Comparison of ENCODE assay signal across 9 mouse cellular contexts in genomic region chr1:172053541-172054440, GRCm38 (mm10). TPM values are rescaled to one million over a fixed set of nuclear protein-coding genes. Genes with fewer than 3 reads are reported as not detected.
DNase-seq lines count a peak whose midpoint lies in the region; ATAC-seq and TF ChIP-seq lines count a peak whose summit lies in the region.
"Had no signal": no experiment of that assay in that cellular context is flagged by ENCODE, and none has a peak within 500 bp of the region (broad histone marks: within the 10 kb centered on the region; RNA-seq: fewer than 3 reads in every experiment).

No protein-coding gene starts in this region.

- peaks cover 56% of the 10 kb centered on the region for H3K27me3 ChIP-seq in heart, embryonic 14.5 days (ENCODE audit: control insufficient read depth, insufficient read depth, low read length)
- no peaks in the 10 kb centered on the region for H3K27me3 ChIP-seq in forebrain, embryonic 16.5 days (replicated peaks; ENCODE audit: control insufficient read depth, insufficient read depth, low read length)
- H3K27me3 ChIP-seq in liver, postnatal 0 days (ENCODE audit: insufficient read depth, low read length): peaks cover 54% of the 10 kb centered on the region
- H3K27me3 ChIP-seq: Patski had no signal

- H3K4me1 ChIP-seq in heart, embryonic 14.5 days (ENCODE audit: control insufficient read depth in 2 of 2, insufficient read depth in 2 of 2, low read length in 2 of 2): peaks cover 10 to 12% of the 10 kb centered on the region in 2 experiments
- H3K4me1 ChIP-seq in brown adipose tissue, adult 24 weeks (ENCODE audit: control insufficient read depth, insufficient read depth, insufficient read length, low read length): no peaks in the 10 kb centered on the region
- H3K4me1 ChIP-seq in forebrain, embryonic 16.5 days (replicated peaks; ENCODE audit: control insufficient read depth, insufficient read depth, low read length): peaks cover 37% of the 10 kb centered on the region
- peaks cover 3% of the 10 kb centered on the region; the same call in 1 of the 2 replicates for H3K4me1 ChIP-seq in liver, postnatal 0 days (ENCODE audit: insufficient read depth)

- WGBS in heart, embryonic 14.5 days: 2% methylated on average over 42 of the region's 42 CpGs
- 5% methylated on average over 42 of the region's 42 CpGs for WGBS in forebrain, embryonic 16.5 days
- WGBS in liver, postnatal 0 days (ENCODE audit: insufficient replicate concordance): 6% methylated on average over 39 of the region's 42 CpGs

- H3K4me3 ChIP-seq in heart, embryonic 14.5 days (ENCODE audit: control insufficient read depth in 1 of 2, insufficient read depth in 1 of 2, low read depth in 1 of 2, low read length in 2 of 2): peak overlapping the region; percentile 39 to 42
- peak overlapping the region; percentile 16; the same call in 1 of the 2 replicates for H3K4me3 ChIP-seq in brown adipose tissue, adult 24 weeks (ENCODE audit: insufficient read depth, low read depth, low read length)
- peak overlapping the region; percentile 43 for H3K4me3 ChIP-seq in forebrain, embryonic 16.5 days (replicated peaks; ENCODE audit: low read length)
- peak overlapping the region; percentile 5 for H3K4me3 ChIP-seq in liver, postnatal 0 days (ENCODE audit: low read depth, low read length)

- intact Hi-C loops in heart, postnatal 36 days (cut with DNase I): no loop called here

- H3K4me2 ChIP-seq in heart, embryonic 14.5 days (ENCODE audit: low read length): peak overlapping the region; percentile 79
- peak overlapping the region; percentile 66 for H3K4me2 ChIP-seq in forebrain, embryonic 16.5 days (ENCODE audit: low read length)
- H3K4me2 ChIP-seq in liver, postnatal 0 days (ENCODE audit: low read depth, low read length): peak overlapping the region; percentile 33

- no peak for TF ChIP-seq CTCF in liver, postnatal 0 days (IDR thresholded peaks at IDR 0.05; ENCODE audit: low read depth)

- peak overlapping the region; percentile 59 for H3K9ac ChIP-seq in heart, embryonic 14.5 days (ENCODE audit: low read length)
- H3K9ac ChIP-seq in forebrain, embryonic 16.5 days (replicated peaks; ENCODE audit: low read depth, low read length): peak overlapping the region; percentile 58
- no peak overlapping the region for H3K9ac ChIP-seq in liver, postnatal 0 days (replicated peaks)

- TF ChIP-seq EP300 in liver, postnatal 0 days (IDR thresholded peaks at IDR 0.05; ENCODE audit: low read depth): no peak

- H3K36me3 ChIP-seq in heart, embryonic 14.5 days (ENCODE audit: control insufficient read depth, insufficient read depth, low read length): no peaks in the 10 kb centered on the region
- no peaks in the 10 kb centered on the region for H3K36me3 ChIP-seq in forebrain, embryonic 16.5 days (ENCODE audit: control insufficient read depth, insufficient read depth)
- no peaks in the 10 kb centered on the region for H3K36me3 ChIP-seq in liver, postnatal 0 days (replicated peaks; ENCODE audit: insufficient read depth, low read length)

- ATAC-seq in heart, embryonic 14.5 days (ENCODE audit: insufficient number of reproducible peaks, insufficient read depth, low FRiP score, low read depth): no peak
- 0 out of 2 replicates have a peak, but pooled peaks have one; percentile 1 for ATAC-seq in forebrain, embryonic 16.5 days
- ATAC-seq in liver, postnatal 0 days: no peak
- ATAC-seq: Patski had no signal

- no peaks in the 10 kb centered on the region for H3K9me3 ChIP-seq in heart, embryonic 14.5 days (ENCODE audit: control insufficient read depth, low read length)
- no peaks in the 10 kb centered on the region for H3K9me3 ChIP-seq in forebrain, embryonic 16.5 days (ENCODE audit: control insufficient read depth, low read length)
- no peaks in the 10 kb centered on the region for H3K9me3 ChIP-seq in liver, postnatal 0 days (ENCODE audit: low read length)

- H3K27ac ChIP-seq in heart, embryonic 14.5 days (replicated peaks in 1 of 2; ENCODE audit: control insufficient read depth in 1 of 2, insufficient read depth in 1 of 2, low read depth in 2 of 2, low read length in 2 of 2): no peak overlapping the region
- no peak overlapping the region for H3K27ac ChIP-seq in brown adipose tissue, adult 24 weeks (replicated peaks; ENCODE audit: low read depth, low read length)
- H3K27ac ChIP-seq in forebrain, embryonic 16.5 days (ENCODE audit: low read length): no peak overlapping the region
- H3K27ac ChIP-seq in liver, postnatal 0 days (ENCODE audit: low read depth): no peak overlapping the region

- DNase-seq in heart, postnatal 36 days: no peak
- no peak for DNase-seq in liver, postnatal 0 days
- no peak for DNase-seq in urinary bladder, adult 18-20 months (ENCODE audit: low spot score in 2 of 2)
- DNase-seq in kidney, adult 18-20 months: no peak
- DNase-seq in layer of hippocampus, postnatal 36 days: no peak

RNA-seq across cellular contexts. Expression of gene Nhlh1, which starts 3.6 kb away (rescaled TPM):
- polyA plus RNA-seq in heart, embryonic 14.5 days (2014; fragmentation: Nextera tagmentation; extraction: Ambion mirVana): not detected in 2 replicates
- not detected for total RNA-seq in heart, postnatal 36 days (2021)
- not detected in 2 replicates for polyA plus RNA-seq in brown adipose tissue, adult 24 weeks (2012; ENCODE audit: insufficient read depth, insufficient read length, missing spikeins)
- polyA plus RNA-seq in forebrain, embryonic 16.5 days (2015; fragmentation: Nextera tagmentation; extraction: Ambion mirVana): 2.0 TPM in 2 replicates
- not detected in 2 replicates for polyA plus RNA-seq in liver, postnatal 0 days (2015; fragmentation: Nextera tagmentation; extraction: Ambion mirVana)
- total RNA-seq in layer of hippocampus, postnatal 36 days (2021): 1 to 10 TPM; 1.3 to 1.5 TPM
- polyA plus RNA-seq: Patski had no signal

RNA-seq across cellular contexts. Expression of gene Vangl2, which starts 25.5 kb away (rescaled TPM):
- 9.2 and 10.0 TPM in 2 replicates for polyA plus RNA-seq in heart, embryonic 14.5 days (2014; fragmentation: Nextera tagmentation; extraction: Ambion mirVana)
- total RNA-seq in heart, postnatal 36 days (2021): 1 to 10 TPM; 2.3 to 3.1 TPM
- 0.58 TPM in 1 of 2 replicates, not detected in the other for polyA plus RNA-seq in brown adipose tissue, adult 24 weeks (2012; ENCODE audit: insufficient read depth, insufficient read length, missing spikeins)
- polyA plus RNA-seq in forebrain, embryonic 16.5 days (2015; fragmentation: Nextera tagmentation; extraction: Ambion mirVana): 40.5 and 42.7 TPM in 2 replicates
- polyA plus RNA-seq in liver, postnatal 0 days (2015; fragmentation: Nextera tagmentation; extraction: Ambion mirVana): 0.71 and 0.78 TPM in 2 replicates
- total RNA-seq in layer of hippocampus, postnatal 36 days (2021): 10 to 100 TPM; 14.8 to 16.0 TPM

RNA-seq across cellular contexts. Expression of gene Copa, which starts 28.5 kb away (rescaled TPM):
- polyA plus RNA-seq in heart, embryonic 14.5 days (2014; fragmentation: Nextera tagmentation; extraction: Ambion mirVana): 157 and 163 TPM in 2 replicates
- total RNA-seq in heart, postnatal 36 days (2021): 100 to 1,000 TPM; 112 to 113 TPM
- 73.4 and 75.2 TPM in 2 replicates for polyA plus RNA-seq in brown adipose tissue, adult 24 weeks (2012; ENCODE audit: insufficient read depth, insufficient read length, missing spikeins)
- polyA plus RNA-seq in forebrain, embryonic 16.5 days (2015; fragmentation: Nextera tagmentation; extraction: Ambion mirVana): 235 and 242 TPM in 2 replicates
- 50.2 and 55.4 TPM in 2 replicates for polyA plus RNA-seq in liver, postnatal 0 days (2015; fragmentation: Nextera tagmentation; extraction: Ambion mirVana)
- 100 to 1,000 TPM; 144 TPM for total RNA-seq in layer of hippocampus, postnatal 36 days (2021)

RNA-seq across cellular contexts. Expression of gene Ncstn, which starts 28.8 kb away (rescaled TPM):
- 120 TPM in 2 replicates for polyA plus RNA-seq in heart, embryonic 14.5 days (2014; fragmentation: Nextera tagmentation; extraction: Ambion mirVana)
- total RNA-seq in heart, postnatal 36 days (2021): 10 to 100 TPM; 45.5 to 50.1 TPM
- 25.1 and 29.6 TPM in 2 replicates for polyA plus RNA-seq in brown adipose tissue, adult 24 weeks (2012; ENCODE audit: insufficient read depth, insufficient read length, missing spikeins)
- 108 and 112 TPM in 2 replicates for polyA plus RNA-seq in forebrain, embryonic 16.5 days (2015; fragmentation: Nextera tagmentation; extraction: Ambion mirVana)
- 36.7 and 41.8 TPM in 2 replicates for polyA plus RNA-seq in liver, postnatal 0 days (2015; fragmentation: Nextera tagmentation; extraction: Ambion mirVana)
- total RNA-seq in layer of hippocampus, postnatal 36 days (2021): 10 to 100 TPM; 57.1 to 60.1 TPM
